Mouse (Mus musculus) Muller cell, postnatal 12 days (primary cell): ENCODE measurements around the gene Hyal1.

ENCODE experiments used
- DNase-seq: peaks from one replicate; pipeline ENCODE4 v3.0.0-alpha.2; 2015; ENCODE audit errors: inconsistent ontology term

Gene Hyal1

DNA sequence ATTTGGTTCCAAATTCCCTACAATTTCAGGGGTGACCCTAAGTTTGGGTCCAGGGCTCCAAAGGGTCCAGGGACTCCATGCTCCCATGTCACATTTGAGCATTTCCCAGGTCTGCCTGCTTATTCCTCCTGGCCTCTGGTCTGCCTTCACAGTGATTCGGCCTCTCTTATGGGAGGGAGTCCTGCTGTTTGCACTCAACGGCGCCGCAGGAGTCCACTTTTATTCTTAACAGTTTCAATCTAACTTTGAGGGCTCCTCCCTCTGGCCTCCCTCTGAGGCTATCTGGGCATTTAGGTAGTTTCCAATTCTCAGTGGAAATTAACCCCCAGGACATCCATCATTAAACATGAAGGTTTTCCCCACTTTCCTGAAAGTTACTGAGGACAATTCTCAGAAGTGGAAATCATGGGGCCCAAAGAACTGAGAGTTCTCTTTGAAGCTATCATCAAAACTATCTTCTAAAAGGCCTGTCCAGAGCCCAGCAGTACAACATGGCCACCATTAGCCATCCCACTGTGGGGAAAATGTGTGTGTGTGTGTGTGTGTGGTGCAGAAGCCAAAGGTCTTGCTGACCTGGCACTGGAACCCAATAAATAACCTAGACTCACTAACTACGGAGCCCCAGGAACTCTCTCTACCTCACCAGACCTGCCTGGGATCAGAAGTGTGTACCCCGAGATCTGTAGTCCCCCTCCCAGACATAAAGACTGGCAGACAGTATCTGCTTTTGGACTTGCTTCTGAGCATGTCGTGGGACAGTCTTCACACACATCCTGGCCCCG, 17.7 kb downstream of the Hyal1 start:
- DNase-seq, result no peak

DNA sequence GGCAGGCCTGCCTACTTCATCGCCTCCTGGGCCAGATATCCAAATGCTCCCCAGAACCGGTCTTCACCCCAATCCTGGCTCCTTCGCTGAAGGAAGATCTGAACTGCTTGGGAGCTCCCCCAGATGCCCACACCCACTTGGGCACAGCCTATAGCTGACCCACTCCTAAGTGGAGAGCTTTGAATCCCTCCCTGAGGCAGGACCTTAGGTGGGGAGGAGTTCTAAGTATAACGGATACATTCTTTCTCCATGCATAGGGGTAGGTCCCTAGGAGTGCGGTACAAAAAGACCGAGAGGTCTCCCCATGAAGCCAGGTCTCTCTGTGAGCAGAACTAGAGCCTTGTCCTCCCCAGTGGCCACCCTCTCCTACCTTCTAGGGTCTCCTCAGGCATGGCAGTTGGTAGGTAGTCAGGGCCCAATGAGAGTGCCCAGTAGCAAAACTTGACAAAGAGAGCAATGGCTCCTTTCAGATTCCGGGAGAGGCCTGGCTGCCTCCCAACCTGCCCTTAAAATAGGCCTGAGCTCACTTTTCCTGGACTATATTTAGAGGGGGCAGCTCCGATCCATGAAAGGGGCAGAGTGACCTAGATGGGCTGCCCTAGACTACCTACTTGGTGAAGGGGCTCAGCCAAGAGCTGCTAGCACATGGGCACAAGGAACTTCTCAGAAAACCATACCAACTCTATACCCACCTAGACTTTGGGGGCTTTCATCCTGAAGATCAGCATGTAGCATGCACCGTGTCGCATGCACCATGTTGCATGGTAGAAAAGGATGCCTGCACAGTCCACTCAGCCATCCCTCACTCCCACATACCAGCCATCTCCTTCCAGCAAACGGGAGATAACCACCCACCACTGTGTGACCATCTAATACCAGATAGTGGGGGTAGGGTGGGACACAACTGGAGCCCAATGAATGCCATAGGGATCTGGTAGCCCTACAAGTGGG, 20.2 kb downstream of the Hyal1 start:
- DNase-seq, result no peak

DNA sequence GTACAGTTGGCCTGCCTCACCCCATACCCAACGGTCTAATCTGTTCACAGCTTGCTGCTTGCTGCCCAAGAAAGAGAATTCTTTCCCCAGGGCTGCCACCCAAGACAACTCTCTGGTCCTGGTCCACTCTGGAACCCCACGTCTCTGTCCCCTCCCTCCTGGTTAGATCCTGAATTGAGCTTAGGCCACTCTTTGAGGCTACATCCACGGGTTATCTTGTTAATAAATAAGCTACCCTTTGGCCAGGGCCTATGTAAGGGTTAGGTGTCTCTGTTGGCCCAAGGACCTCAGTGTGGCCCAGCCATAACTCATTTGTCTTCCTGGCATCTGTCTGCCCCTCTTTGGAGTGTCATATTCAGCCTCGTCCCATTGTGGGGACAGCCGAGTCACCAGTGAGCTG, 21.7 kb downstream of the Hyal1 start:
- no peak for DNase-seq

DNA sequence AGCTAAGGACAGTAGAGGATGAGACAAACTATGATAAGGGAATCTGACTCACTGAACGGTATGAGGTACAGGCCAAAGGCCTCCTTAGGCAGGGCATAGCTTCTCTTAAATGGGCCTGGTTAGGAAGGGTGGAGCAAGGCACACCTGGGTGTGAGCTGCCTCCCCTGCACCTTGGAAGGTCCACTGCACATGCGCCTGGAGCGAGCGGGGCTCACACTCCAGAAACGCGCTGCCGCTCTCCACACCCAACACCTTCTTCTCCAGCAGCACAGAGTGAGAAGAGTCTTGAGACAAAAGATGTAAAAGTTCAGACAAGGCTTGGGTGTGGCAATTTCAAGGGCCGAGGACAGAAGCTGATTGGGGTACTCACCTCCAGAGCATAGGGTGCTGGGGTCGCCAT, 22.7 kb downstream of the Hyal1 start:
- DNase-seq, result no peak

DNA sequence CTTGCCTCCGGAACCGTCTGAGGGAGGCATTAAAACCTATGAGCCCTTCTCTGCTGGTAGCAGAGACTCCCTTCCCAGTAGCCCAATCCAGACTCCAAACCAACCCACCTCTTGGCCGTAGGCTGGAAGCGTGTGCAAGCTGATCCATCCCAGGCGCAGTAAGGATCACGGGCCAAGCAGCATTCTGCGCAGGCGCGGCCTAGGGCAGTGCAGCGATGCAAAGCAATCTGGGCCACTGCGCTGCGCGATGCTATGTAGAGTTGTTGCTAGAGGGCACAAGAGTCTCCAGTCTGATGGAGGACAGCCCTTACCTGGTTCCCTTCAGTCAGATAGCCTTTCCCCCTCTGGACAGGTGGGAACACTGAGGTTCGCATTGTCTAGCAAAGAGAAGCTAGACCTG, 23.1 kb downstream of the Hyal1 start:
- no peak for DNase-seq

DNA sequence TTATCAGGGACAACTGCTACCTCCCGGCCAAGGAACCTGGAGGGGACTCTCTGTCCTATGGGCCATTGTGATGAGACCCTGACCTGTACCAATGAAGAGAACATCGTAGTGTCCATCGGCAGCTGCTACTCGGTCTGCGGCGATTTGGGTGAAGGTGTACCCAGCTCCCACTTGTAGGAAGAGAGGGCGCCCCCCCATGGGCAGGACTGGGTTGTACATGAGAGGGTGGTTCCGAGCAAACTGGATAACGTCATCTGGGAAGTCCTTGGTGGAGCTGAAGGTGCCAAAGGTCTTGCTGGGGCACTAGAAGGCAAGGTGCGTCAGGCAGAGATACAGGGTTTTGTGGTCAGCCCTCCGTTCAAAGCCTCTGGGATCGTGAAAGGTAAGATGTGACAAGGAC, 24.0 kb downstream of the Hyal1 start:
- DNase-seq, result no peak

DNA sequence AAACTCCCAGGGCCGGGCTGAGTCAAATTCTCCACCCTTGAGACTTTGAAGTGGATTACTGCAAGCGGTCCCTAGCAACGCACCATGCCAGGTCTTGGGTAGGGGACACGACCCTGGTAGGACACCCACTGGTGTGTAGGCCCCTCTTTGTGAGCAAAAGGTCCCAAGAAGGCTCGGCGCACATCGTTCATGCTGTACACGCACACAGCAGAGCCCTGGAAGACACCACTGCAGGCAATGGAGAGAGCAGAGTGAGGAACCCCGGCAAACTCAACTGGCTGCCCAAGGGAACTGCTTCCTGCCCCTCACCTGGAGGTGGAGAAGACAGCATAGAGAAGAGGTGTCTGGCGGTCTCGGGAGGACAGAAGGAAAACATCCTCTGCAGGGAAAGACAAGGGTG, 24.5 kb downstream of the Hyal1 start:
- DNase-seq, result no peak

DNA sequence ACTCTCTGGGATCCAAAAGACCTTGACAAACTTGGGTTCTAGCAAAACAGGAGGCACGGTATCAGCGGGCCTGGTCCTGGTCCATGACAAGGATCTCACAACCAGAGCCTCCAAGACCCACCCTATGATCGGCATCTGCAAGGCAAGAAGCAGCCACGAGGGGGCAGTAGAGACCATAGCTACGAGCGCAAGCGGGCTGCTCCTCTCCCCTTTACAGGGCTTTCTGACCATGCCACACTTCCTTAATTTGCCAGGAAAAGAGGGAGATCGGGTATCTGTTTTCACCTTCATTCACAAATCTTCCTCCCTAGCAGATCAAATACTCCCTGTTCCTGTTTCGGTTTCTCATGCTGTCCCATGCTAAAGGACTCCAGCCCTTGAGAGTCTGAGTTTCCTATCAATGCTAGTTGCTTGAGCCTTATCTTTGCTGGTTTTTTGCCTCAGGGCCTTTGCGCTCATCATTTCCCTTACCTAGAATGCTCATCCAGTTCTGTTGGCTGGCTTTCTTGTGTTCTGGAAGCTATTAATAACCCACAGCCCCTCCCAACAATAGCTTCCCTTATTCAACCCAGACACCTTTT, 25.4 kb downstream of the Hyal1 start:
- DNase-seq, result peak; percentile 81

DNA sequence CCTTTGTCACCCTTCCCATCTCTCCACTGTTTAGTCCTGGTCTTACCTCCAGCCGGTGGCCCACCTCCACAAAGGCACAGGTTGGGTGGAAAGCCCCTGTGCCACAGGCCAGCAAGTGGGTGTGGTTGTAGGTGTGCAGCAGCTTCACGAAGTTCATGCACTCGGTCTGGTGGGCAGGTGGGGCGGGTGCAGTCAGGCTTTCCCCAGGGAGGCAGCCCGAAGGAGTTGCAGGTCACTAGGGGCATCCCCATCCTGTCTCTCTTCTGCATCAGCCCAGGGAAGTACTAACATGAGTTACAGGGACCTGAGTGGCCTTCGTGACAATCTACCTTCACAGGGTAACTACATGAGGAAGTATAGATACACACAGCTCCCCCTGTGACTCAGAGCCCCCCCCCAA, 26.5 kb downstream of the Hyal1 start:
- DNase-seq, result no peak

DNA sequence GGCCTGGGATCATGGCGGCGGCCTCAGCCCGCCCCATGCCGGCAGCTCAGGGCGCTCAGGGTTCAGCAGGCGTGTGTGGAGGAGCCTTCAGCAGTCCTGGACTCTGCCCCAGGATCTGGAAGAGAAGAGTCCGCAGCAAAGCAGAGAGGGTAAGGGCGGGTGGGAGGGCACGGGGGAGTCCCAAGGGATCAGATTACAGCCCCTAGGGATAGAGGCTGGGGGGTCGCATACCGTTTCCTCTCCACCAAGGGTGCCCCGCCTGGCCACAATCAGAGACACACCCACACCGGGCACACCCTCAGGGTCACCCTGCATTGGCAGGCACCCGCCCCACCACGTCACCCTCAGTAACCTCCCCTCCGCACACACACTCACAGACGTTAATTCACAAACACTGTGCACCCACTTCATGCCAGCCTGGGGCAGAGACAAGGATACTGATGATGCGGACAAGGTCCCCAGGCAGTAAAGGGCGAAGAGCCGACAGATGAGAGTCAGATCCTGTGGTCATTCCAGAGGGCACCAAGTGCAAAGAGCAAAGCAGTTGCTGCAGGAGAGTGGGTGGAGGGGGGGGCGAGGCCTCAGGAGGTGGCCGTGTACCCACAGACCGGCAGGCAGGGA, 28.4 kb downstream of the Hyal1 start:
- DNase-seq, result no peak

DNA sequence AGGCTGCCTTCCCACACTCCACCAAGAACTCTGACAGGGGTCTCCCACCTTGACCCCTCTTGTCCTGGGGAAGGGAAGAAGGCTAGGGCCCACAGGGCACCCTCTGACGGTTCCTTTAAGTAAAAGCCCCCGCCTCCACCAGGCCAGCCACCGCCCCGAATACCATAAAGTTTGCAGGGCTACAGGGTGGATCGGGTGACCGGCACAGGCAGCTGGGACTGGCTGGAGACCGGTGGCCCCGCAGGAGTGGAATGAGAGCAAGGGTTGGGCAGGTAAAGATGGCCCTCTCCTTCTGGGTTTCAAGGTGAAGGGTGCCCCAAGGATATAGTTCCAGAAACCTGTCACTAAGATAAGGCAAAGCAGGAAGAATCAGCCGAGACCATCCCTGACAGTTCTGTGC, 29.9 kb downstream of the Hyal1 start:
- DNase-seq, result peak; percentile 64

DNA sequence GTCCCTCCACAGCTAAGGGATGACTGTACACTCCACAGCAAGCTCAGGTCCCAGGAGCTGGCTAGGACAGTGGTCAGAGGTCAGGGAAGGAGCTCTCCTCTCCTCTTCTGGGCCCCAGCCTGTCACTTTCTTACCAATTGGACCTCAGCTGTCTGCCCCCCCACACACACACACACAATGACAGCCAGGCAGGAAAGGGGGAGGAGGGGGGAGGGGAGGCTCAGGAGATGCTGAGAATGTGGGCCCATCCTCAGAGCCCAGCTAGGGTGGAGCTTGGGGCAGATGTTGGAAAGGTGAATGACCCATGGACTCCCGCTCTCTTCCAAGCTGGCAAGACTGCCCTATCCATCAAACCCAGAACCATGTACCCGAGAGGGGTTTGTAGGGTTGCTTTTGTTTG, 30.3 kb downstream of the Hyal1 start:
- no peak for DNase-seq

DNA sequence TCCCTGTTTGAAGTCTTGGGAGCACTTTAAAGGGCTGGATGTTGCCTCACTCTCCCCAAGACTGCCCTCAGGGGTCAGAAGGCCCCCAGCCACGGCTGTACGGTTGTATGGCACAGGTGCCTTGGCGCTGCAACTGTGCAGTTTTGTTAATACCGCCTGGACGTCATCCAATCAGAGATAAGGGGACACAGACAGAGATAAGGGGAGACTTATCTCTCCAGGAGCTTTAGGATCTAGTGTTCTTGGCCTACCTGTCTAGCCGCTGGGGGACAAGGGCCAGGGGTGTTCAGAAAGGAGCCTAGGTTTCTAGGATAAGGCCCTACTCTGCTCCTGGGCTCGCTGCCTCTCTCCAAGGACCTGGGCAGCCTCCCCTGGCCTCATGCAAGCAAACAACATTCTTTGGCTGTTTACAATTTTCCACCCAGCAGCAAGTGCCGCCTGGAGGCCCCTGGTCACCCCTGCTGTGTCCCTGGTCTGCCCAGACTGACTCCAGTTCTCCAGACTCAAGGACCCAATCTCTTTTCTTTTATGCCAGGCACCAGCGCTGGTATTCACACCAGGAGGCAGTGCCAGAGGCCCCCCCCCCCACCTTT, 31.0 kb downstream of the Hyal1 start:
- DNase-seq, result no peak

DNA sequence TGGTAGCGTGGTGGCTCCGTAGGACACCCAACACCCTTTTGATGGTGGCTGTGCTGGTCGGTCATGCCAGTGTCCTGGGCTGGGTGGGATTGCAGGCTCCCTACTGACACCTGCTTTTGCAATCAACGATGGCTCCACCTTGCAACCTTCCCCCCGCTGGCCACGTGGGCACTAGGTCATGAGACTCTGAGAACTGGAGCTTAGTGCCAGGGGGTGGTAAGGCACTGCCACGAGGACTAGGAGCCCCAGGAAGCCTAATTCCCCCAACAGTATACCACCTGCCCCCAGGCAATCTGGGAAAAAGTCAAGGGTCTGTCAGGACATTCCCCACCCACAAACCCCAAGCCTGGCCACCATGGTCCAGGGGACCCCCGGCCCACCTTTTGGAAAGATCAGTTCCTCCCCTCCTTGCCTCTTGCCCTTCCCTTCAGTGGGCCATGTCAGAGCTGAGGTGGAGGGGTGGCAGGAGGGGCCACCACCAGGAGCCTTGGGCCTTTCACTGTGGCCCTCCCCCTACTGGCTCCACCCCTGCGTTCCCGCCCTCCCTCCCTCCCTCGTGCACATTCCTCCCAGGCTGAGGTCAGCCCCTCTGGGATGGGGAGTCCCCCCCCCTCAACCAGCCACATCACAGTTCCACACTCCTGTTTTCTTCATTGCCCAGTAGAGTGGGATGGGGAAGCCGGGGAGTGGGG, 32.2 kb downstream of the Hyal1 start, which contains the start of gene Sema3b:
Sema3b (minus strand) TSS at position 489 of the 692 bp plus-strand sequence.
- peak; percentile 82 for DNase-seq

DNA sequence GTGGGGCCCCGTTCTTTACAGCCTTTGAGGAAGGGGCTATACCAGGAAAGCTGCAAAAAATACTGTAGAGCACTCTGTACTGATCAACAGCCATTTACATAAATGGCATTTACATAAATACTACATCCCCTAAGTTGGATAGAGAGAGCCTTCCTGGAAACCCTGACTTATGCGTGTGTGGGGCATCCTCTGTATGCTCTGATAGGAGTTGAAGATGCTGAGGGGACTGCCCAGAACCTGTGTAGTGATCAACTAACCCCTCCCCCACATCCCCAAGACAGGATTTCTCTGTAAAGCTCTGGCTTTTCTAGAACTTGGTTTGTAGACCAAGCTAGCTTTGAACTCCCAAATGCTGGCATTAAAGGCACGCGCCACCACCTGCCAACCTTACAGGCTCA, 32.7 kb downstream of the Hyal1 start:
- DNase-seq, result no peak

DNA sequence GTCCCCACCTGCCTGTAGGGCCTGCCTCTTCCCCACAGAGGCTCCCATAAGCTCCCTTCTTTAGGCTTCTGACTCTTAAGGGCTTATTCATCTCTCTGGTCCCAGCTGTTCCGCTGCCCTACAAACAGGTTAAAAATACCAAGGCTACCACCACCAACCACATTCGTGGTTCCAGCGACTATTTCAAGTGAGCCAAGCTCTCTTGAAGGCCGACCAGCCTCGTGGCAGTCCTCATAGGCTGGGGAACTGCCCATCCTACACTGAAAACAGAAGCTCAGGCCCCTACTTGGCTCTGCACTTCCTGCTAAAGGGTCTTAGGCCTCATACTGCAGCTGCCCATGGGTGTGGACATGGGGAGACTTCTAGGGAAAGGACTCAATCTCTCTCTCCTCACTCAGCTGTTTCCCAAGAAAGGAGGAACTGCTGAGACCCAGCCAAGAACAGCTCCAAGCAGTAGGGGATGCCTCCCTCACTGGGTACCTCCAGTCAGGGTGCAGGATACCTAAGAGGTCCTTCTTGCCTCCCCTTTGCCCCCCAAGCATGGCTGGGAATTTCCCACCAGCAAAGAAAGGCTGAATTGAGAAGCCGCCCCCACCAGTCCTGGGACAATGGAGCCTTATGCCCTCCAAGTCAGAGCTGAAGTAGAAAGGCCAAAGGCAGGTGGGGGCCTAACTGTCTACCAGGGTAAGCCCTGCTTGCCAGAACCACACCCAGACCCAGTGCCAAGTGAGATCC, 34.9 kb downstream of the Hyal1 start:
- no peak for DNase-seq

DNA sequence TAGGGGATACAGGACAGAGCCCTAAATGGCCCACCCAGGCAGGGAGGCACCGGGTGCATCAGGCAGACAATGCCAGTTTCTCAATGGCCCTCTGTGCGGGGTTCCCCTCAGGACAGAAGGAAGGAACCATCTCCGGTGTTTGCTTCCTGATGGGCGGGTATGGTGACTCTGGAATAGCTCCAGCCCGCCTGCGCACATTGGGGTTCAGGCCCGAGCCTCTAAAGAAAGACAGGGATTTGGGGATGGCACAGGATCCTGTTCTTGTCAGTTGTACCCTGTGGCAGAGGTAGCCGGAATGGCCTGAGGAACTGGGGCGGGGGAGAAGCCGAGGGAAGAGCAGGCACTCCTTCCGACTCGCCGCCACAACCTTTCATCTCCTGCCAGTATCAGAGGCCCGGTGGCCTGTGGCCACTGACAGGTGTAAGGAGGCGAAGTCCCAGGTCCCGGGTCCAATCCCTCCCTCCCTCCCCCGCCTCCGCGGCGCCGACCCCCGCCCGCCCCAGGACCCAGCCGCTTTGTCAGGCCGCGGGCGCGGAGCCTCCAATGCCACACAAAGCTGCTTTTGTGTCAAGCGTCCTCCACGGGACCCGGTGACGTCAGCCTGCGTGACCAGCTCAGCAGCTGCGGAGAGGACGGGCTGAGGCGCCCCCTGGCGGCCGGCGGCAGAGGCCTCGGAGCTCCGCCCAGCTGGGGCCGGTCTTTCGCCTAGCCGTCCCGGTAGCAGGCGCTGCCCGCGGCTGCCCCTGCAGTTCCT, 35.6 kb downstream of the Hyal1 start:
- DNase-seq, result peak; percentile 99

DNA sequence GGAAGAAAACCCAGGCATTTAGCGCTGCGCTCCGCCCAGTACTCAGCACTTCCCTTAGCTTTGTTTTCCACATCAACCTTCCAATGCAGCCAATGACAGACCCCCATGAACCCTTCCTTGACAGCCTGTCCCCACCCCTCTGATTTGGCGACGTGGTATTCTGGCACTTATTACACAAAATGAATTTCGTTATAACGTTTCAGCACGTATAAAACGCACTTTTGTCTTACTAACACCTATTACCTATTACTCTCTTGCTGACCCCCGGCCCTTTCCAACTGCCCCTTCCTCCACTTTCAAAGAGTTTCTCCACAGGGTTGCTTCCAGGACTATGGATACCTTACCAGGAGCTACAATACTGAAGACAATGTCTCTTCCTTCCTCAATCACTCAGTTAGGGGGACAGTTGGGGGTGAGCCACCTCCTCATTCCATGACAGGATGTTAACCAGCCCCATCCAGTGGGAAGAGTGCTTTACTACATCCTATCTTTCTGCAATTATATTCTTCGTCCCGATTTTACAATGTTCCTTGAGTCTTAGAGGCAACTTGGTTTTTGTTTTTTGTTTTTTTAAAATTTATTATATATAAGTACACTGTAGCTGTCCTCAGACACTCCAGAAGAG, 36.3 kb downstream of the Hyal1 start:
- no peak for DNase-seq

DNA sequence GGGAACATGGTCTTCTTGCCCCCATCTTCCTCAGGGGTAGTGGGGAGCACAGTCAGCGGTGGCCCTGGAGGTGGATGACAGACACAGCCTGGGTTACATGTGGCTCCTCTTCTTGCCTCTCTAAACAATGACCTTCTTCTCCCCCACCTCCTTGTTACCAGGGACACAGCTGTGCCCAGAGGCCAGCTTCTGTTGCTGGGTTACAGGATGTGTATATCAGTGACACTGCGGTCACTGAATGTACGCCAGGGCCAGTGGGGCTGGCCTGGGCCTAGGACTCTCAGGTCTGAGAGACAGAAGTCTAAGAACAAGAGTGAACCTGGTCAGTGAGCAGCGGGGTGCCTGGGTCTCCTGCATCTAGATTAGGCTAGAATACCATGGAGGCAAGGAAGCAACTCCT, 38.3 kb downstream of the Hyal1 start:
- DNase-seq, result peak; percentile 66
